Mouse (Mus musculus): Measurements from ENCODE around the gene Fgf3. TPM values are rescaled to one million over a fixed set of nuclear protein-coding genes. Genes with fewer than 3 reads are reported as not detected.
A peak's percentile ranks its signal among the peaks of the same experiment; 100 is the strongest.

Gene Fgf3
- 1.0 and 1.2 TPM in 2 replicates for total RNA-seq (2021)
- long read RNA-seq, partial matches to known transcripts: 0 of 3 reads
- long read RNA-seq, other reads (novel, unspliced or antisense): 0 of 3 reads

GRCm38 (mm10) chr7:144837891-144838488, at the start of gene Fgf3:
Fgf3 (plus strand) TSS chr7:144838083.
- no peak for DNase-seq

GRCm38 (mm10) chr7:144788631-144789030, 49.3 kb upstream of the Fgf3 start:
- no peak for DNase-seq

GRCm38 (mm10) chr7:144789601-144790556, 48.0 kb upstream of the Fgf3 start:
- no peak for DNase-seq

GRCm38 (mm10) chr7:144791426-144791825, 46.5 kb upstream of the Fgf3 start:
- DNase-seq: no peak

GRCm38 (mm10) chr7:144793296-144793695, 44.6 kb upstream of the Fgf3 start:
- DNase-seq: no peak

GRCm38 (mm10) chr7:144795976-144796474, 41.9 kb upstream of the Fgf3 start:
- no peak for DNase-seq

- DNase-seq: no peak
Observed at GRCm38 (mm10) chr7:144796986-144797735, 40.7 kb upstream of the Fgf3 start.

GRCm38 (mm10) chr7:144798471-144798870, 39.4 kb upstream of the Fgf3 start:
- DNase-seq: no peak

GRCm38 (mm10) chr7:144807036-144807435, 30.8 kb upstream of the Fgf3 start:
- no peak for DNase-seq

GRCm38 (mm10) chr7:144807976-144808577, 29.8 kb upstream of the Fgf3 start:
- DNase-seq: no peak

- no peak for DNase-seq
Observed at GRCm38 (mm10) chr7:144811521-144811920, 26.4 kb upstream of the Fgf3 start.

- no peak for DNase-seq
Observed at GRCm38 (mm10) chr7:144821901-144822300, 16.0 kb upstream of the Fgf3 start.

- DNase-seq: peak; percentile 24
Observed at GRCm38 (mm10) chr7:144823988-144824387, 13.9 kb upstream of the Fgf3 start.

- no peak for DNase-seq
Observed at GRCm38 (mm10) chr7:144828369-144828768, 9.5 kb upstream of the Fgf3 start.

- no peak for DNase-seq
Observed at GRCm38 (mm10) chr7:144838522-144839503, 930 bp downstream of the Fgf3 start.

GRCm38 (mm10) chr7:144846158-144846557, 8.3 kb downstream of the Fgf3 start:
- DNase-seq: peak; percentile 54

GRCm38 (mm10) chr7:144847067-144847466, 9.2 kb downstream of the Fgf3 start, which contains the start of gene Fgf4:
Fgf4 (plus strand) TSS chr7:144847367.
- DNase-seq: no peak

- DNase-seq: no peak
Observed at GRCm38 (mm10) chr7:144851321-144851720, 13.4 kb downstream of the Fgf3 start.

GRCm38 (mm10) chr7:144854966-144855365, 17.1 kb downstream of the Fgf3 start:
- no peak for DNase-seq

- DNase-seq: no peak
Observed at GRCm38 (mm10) chr7:144857158-144857557, 19.3 kb downstream of the Fgf3 start.
